Mouse (Mus musculus) R1 (cell line): ENCODE results near the gene Galnt6.
A peak's percentile ranks its signal among the peaks of the same experiment; 100 is the strongest.

Experiments used
- DNase-seq: peaks from one replicate; pipeline ENCODE4 v3.0.0-alpha.2; 2018; ENCODE audit warnings: low read depth, low spot score

The Galnt6 gene

GRCm38 (mm10) chr15:100721445-100721844 is 7.7 kb downstream of the Galnt6 start:
- DNase-seq, result no peak

- DNase-seq, result peak; percentile 72
Observed at GRCm38 (mm10) chr15:100720066-100720465, 9.1 kb downstream of the Galnt6 start.

- DNase-seq, result no peak
Observed at GRCm38 (mm10) chr15:100719217-100719616, 10.0 kb downstream of the Galnt6 start.

- peak; percentile 62 for DNase-seq
Observed at GRCm38 (mm10) chr15:100718572-100718971, 10.6 kb downstream of the Galnt6 start.

- no peak for DNase-seq
Observed at GRCm38 (mm10) chr15:100717933-100718332, 11.2 kb downstream of the Galnt6 start.

GRCm38 (mm10) chr15:100715399-100715993 is 13.7 kb downstream of the Galnt6 start:
- no peak for DNase-seq

- DNase-seq, result no peak
Observed at GRCm38 (mm10) chr15:100714470-100714869, 14.7 kb downstream of the Galnt6 start.

- no peak for DNase-seq
Observed at GRCm38 (mm10) chr15:100710838-100711237, 18.3 kb downstream of the Galnt6 start.

GRCm38 (mm10) chr15:100708433-100709078 is 20.6 kb downstream of the Galnt6 start:
- DNase-seq, result no peak

GRCm38 (mm10) chr15:100706226-100706625 is 22.9 kb downstream of the Galnt6 start:
- no peak for DNase-seq

- no peak for DNase-seq
Observed at GRCm38 (mm10) chr15:100705376-100705775, 23.8 kb downstream of the Galnt6 start.

- DNase-seq, result no peak
Observed at GRCm38 (mm10) chr15:100703913-100704312, 25.3 kb downstream of the Galnt6 start.

GRCm38 (mm10) chr15:100701856-100702255 is 27.3 kb downstream of the Galnt6 start:
- no peak for DNase-seq

GRCm38 (mm10) chr15:100701108-100701507 is 28.1 kb downstream of the Galnt6 start:
- DNase-seq, result no peak

- DNase-seq, result no peak
Observed at GRCm38 (mm10) chr15:100700424-100700823, 28.8 kb downstream of the Galnt6 start.

- peak; percentile 87 for DNase-seq
Observed at GRCm38 (mm10) chr15:100699386-100699785, 29.8 kb downstream of the Galnt6 start.

GRCm38 (mm10) chr15:100698078-100698477 is 31.1 kb downstream of the Galnt6 start:
- DNase-seq, result no peak

GRCm38 (mm10) chr15:100694406-100694805 is 34.8 kb downstream of the Galnt6 start:
- DNase-seq, result no peak

- DNase-seq, result no peak
Observed at GRCm38 (mm10) chr15:100691990-100692389, 37.2 kb downstream of the Galnt6 start.

GRCm38 (mm10) chr15:100687430-100687971 is 41.7 kb downstream of the Galnt6 start, which contains the start of gene Cela1:
TSS of gene Cela1 (minus strand) at chr15:100687921.
- no peak for DNase-seq

- DNase-seq, result no peak
Observed at GRCm38 (mm10) chr15:100686989-100687388, 42.2 kb downstream of the Galnt6 start.

GRCm38 (mm10) chr15:100686434-100686833 is 42.7 kb downstream of the Galnt6 start:
- no peak for DNase-seq

- DNase-seq, result no peak
Observed at GRCm38 (mm10) chr15:100685849-100686248, 43.3 kb downstream of the Galnt6 start.
